Mouse (Mus musculus): ENCODE data around the gene Ncor2. TPM values are rescaled to one million over a fixed set of nuclear protein-coding genes. Genes with fewer than 3 reads are reported as not detected.

Gene Ncor2
- polyA plus RNA-seq, 1 experiment from 2014 or later, result 17.6 TPM

- H3K4me2 ChIP-seq (ENCODE audit: low read depth, low read length), result no peak overlapping the region
- no peaks in the 10 kb centered on the region for H3K9me3 ChIP-seq (replicated peaks; ENCODE audit: control insufficient read depth, low read length)
- WGBS, result 49% methylated on average over 5 of the region's 5 CpGs
- peaks cover 35% of the 10 kb centered on the region for H3K36me3 ChIP-seq (ENCODE audit: control insufficient read depth, insufficient read depth)
- peaks cover 17% of the 10 kb centered on the region for H3K4me1 ChIP-seq (ENCODE audit: control insufficient read depth, insufficient read depth, low read length)
- no peaks in the 10 kb centered on the region for H3K27me3 ChIP-seq (ENCODE audit: control insufficient read depth, insufficient read depth, low read length)
- no peak overlapping the region for H3K9ac ChIP-seq (ENCODE audit: low read length)
- no peak overlapping the region for H3K4me3 ChIP-seq (ENCODE audit: low read length)
- H3K27ac ChIP-seq (ENCODE audit: low read length), result peak overlapping the region; percentile 24; the same call in 1 of the 2 replicates
- peak; percentile 57 for ATAC-seq (replicated peaks; ENCODE audit: extremely low read depth, insufficient read depth, low FRiP score)
These were observed 138.9 kb downstream of the Ncor2 start for GRCm38 (mm10) chr5:125040128-125040584.

- Histone ChIP-seq H3K9me3 (replicated peaks; ENCODE audit: control insufficient read depth, low read length) (no peaks in the 10 kb centered on the region), H3K27ac (ENCODE audit: low read length) (no peak overlapping the region), H3K4me1 (ENCODE audit: control insufficient read depth, insufficient read depth, low read length) (peaks cover 17% of the 10 kb centered on the region), H3K9ac (ENCODE audit: low read length) (no peak overlapping the region), H3K27me3 (ENCODE audit: control insufficient read depth, insufficient read depth, low read length) (no peaks in the 10 kb centered on the region), H3K36me3 (ENCODE audit: control insufficient read depth, insufficient read depth) (peaks cover 40% of the 10 kb centered on the region), H3K4me2 (ENCODE audit: low read depth, low read length) (no peak overlapping the region), H3K4me3 (ENCODE audit: low read length) (no peak overlapping the region)
- no peak for ATAC-seq (replicated peaks; ENCODE audit: extremely low read depth, insufficient read depth, low FRiP score)
- whole genome bisulfite sequencing, result 86% methylated on average over 8 of the region's 8 CpGs
These were observed 139.5 kb downstream of the Ncor2 start for GRCm38 (mm10) chr5:125039377-125040027.

GRCm38 (mm10) chr5:125036483-125036882, 142.5 kb downstream of the Ncor2 start:
- WGBS, result 90% methylated on average over 8 of the region's 8 CpGs
- peaks cover 16% of the 10 kb centered on the region for H3K4me1 ChIP-seq (ENCODE audit: control insufficient read depth, insufficient read depth, low read length)
- no peak for ATAC-seq (replicated peaks; ENCODE audit: extremely low read depth, insufficient read depth, low FRiP score)

GRCm38 (mm10) chr5:125028911-125029310, 150.1 kb downstream of the Ncor2 start:
- no peak for ATAC-seq (replicated peaks; ENCODE audit: extremely low read depth, insufficient read depth, low FRiP score)
- Histone ChIP-seq H3K9me3 (replicated peaks; ENCODE audit: control insufficient read depth, low read length) (no peaks in the 10 kb centered on the region), H3K27me3 (ENCODE audit: control insufficient read depth, insufficient read depth, low read length) (no peaks in the 10 kb centered on the region), H3K27ac (ENCODE audit: low read length) (no peak overlapping the region), H3K9ac (ENCODE audit: low read length) (no peak overlapping the region), H3K4me1 (ENCODE audit: control insufficient read depth, insufficient read depth, low read length) (no peaks in the 10 kb centered on the region), H3K4me3 (ENCODE audit: low read length) (no peak overlapping the region), H3K4me2 (ENCODE audit: low read depth, low read length) (no peak overlapping the region), H3K36me3 (ENCODE audit: control insufficient read depth, insufficient read depth) (peaks cover 74% of the 10 kb centered on the region)
- 97% methylated on average over 20 of the region's 20 CpGs for WGBS

More at GRCm38 (mm10) chr5:125036483-125036882, 142.5 kb downstream of the Ncor2 start:
- H3K4me2 ChIP-seq (ENCODE audit: low read depth, low read length), result no peak overlapping the region
- no peak overlapping the region for H3K4me3 ChIP-seq (ENCODE audit: low read length)
- no peaks in the 10 kb centered on the region for H3K27me3 ChIP-seq (ENCODE audit: control insufficient read depth, insufficient read depth, low read length)
- no peaks in the 10 kb centered on the region for H3K9me3 ChIP-seq (replicated peaks; ENCODE audit: control insufficient read depth, low read length)
- H3K9ac ChIP-seq (ENCODE audit: low read length), result no peak overlapping the region
- H3K27ac ChIP-seq (ENCODE audit: low read length), result no peak overlapping the region
- peaks cover 66% of the 10 kb centered on the region for H3K36me3 ChIP-seq (ENCODE audit: control insufficient read depth, insufficient read depth)

GRCm38 (mm10) chr5:125028371-125028770, 150.6 kb downstream of the Ncor2 start:
- ATAC-seq (replicated peaks; ENCODE audit: extremely low read depth, insufficient read depth, low FRiP score), result no peak
- peaks cover 76% of the 10 kb centered on the region for H3K36me3 ChIP-seq (ENCODE audit: control insufficient read depth, insufficient read depth)
- no peaks in the 10 kb centered on the region for H3K4me1 ChIP-seq (ENCODE audit: control insufficient read depth, insufficient read depth, low read length)
- H3K27me3 ChIP-seq (ENCODE audit: control insufficient read depth, insufficient read depth, low read length), result no peaks in the 10 kb centered on the region
- H3K4me3 ChIP-seq (ENCODE audit: low read length), result no peak overlapping the region
- no peaks in the 10 kb centered on the region for H3K9me3 ChIP-seq (replicated peaks; ENCODE audit: control insufficient read depth, low read length)
- WGBS, result 94% methylated on average over 15 of the region's 15 CpGs
- no peak overlapping the region for H3K4me2 ChIP-seq (ENCODE audit: low read depth, low read length)
- no peak overlapping the region for H3K27ac ChIP-seq (ENCODE audit: low read length)
- no peak overlapping the region for H3K9ac ChIP-seq (ENCODE audit: low read length)

GRCm38 (mm10) chr5:125024002-125024401, 155.0 kb downstream of the Ncor2 start:
- Histone ChIP-seq H3K9me3 (replicated peaks; ENCODE audit: control insufficient read depth, low read length) (no peaks in the 10 kb centered on the region), H3K27ac (ENCODE audit: low read length) (no peak overlapping the region), H3K4me2 (ENCODE audit: low read depth, low read length) (no peak overlapping the region), H3K36me3 (ENCODE audit: control insufficient read depth, insufficient read depth) (peaks cover 58% of the 10 kb centered on the region), H3K4me1 (ENCODE audit: control insufficient read depth, insufficient read depth, low read length) (peaks cover 5% of the 10 kb centered on the region; the same call in 1 of the 2 replicates), H3K27me3 (ENCODE audit: control insufficient read depth, insufficient read depth, low read length) (no peaks in the 10 kb centered on the region), H3K9ac (ENCODE audit: low read length) (no peak overlapping the region), H3K4me3 (ENCODE audit: low read length) (no peak overlapping the region)
- ATAC-seq (replicated peaks; ENCODE audit: extremely low read depth, insufficient read depth, low FRiP score), result no peak
- WGBS, result 83% methylated on average over 14 of the region's 14 CpGs

GRCm38 (mm10) chr5:125021298-125021697, 157.7 kb downstream of the Ncor2 start:
- no peaks in the 10 kb centered on the region for H3K9me3 ChIP-seq (replicated peaks; ENCODE audit: control insufficient read depth, low read length)
- no peak overlapping the region for H3K27ac ChIP-seq (ENCODE audit: low read length)
- no peak overlapping the region for H3K4me3 ChIP-seq (ENCODE audit: low read length)
- no peak for ATAC-seq (replicated peaks; ENCODE audit: extremely low read depth, insufficient read depth, low FRiP score)
- H3K36me3 ChIP-seq (ENCODE audit: control insufficient read depth, insufficient read depth), result peaks cover 61% of the 10 kb centered on the region
- WGBS, result 90% methylated on average over 11 of the region's 11 CpGs
- H3K4me1 ChIP-seq (ENCODE audit: control insufficient read depth, insufficient read depth, low read length), result peaks cover 5% of the 10 kb centered on the region; the same call in 1 of the 2 replicates
- no peaks in the 10 kb centered on the region for H3K27me3 ChIP-seq (ENCODE audit: control insufficient read depth, insufficient read depth, low read length)
- H3K9ac ChIP-seq (ENCODE audit: low read length), result no peak overlapping the region
- H3K4me2 ChIP-seq (ENCODE audit: low read depth, low read length), result no peak overlapping the region

- Histone ChIP-seq H3K9ac (ENCODE audit: low read length) (0 out of 2 replicates have a peak overlapping the region, but pooled peaks have one; percentile 9), H3K27me3 (ENCODE audit: control insufficient read depth, insufficient read depth, low read length) (no peaks in the 10 kb centered on the region), H3K27ac (ENCODE audit: low read length) (no peak overlapping the region), H3K36me3 (ENCODE audit: control insufficient read depth, insufficient read depth) (peaks cover 44% of the 10 kb centered on the region), H3K4me1 (ENCODE audit: control insufficient read depth, insufficient read depth, low read length) (peaks cover 5% of the 10 kb centered on the region; the same call in 1 of the 2 replicates), H3K4me3 (ENCODE audit: low read length) (no peak overlapping the region), H3K4me2 (ENCODE audit: low read depth, low read length) (no peak overlapping the region), H3K9me3 (replicated peaks; ENCODE audit: control insufficient read depth, low read length) (no peaks in the 10 kb centered on the region)
- WGBS, result 44% methylated on average over 5 of the region's 5 CpGs
- ATAC-seq (replicated peaks; ENCODE audit: extremely low read depth, insufficient read depth, low FRiP score), result no peak
These were observed 159.9 kb downstream of the Ncor2 start for GRCm38 (mm10) chr5:125019099-125019498.

- ATAC-seq (replicated peaks; ENCODE audit: extremely low read depth, insufficient read depth, low FRiP score), result no peak
- H3K27me3 ChIP-seq (ENCODE audit: control insufficient read depth, insufficient read depth, low read length), result no peaks in the 10 kb centered on the region
- no peak overlapping the region for H3K4me2 ChIP-seq (ENCODE audit: low read depth, low read length)
- 73% methylated on average over 15 of the region's 15 CpGs for whole genome bisulfite sequencing
- H3K4me1 ChIP-seq (ENCODE audit: control insufficient read depth, insufficient read depth, low read length), result peaks cover 5% of the 10 kb centered on the region; the same call in 1 of the 2 replicates
- no peak overlapping the region for H3K27ac ChIP-seq (ENCODE audit: low read length)
- H3K9me3 ChIP-seq (replicated peaks; ENCODE audit: control insufficient read depth, low read length), result no peaks in the 10 kb centered on the region
- H3K4me3 ChIP-seq (ENCODE audit: low read length), result no peak overlapping the region
- H3K9ac ChIP-seq (ENCODE audit: low read length), result no peak overlapping the region
- peaks cover 28% of the 10 kb centered on the region for H3K36me3 ChIP-seq (ENCODE audit: control insufficient read depth, insufficient read depth)
These were observed 161.7 kb downstream of the Ncor2 start for GRCm38 (mm10) chr5:125017332-125017731.

All from heart, embryonic 16.5 days (tissue).